Mouse (Mus musculus) CD4-positive, CD25-positive, alpha-beta regulatory T cell, adult 4 months (primary cell): Measurements from ENCODE around the gene Gdap1l1. TPM values are rescaled to one million over a fixed set of nuclear protein-coding genes. Genes with fewer than 3 reads are reported as not detected.

Experiments used
- polyA plus RNA-seq, 2 experiments: library from polyadenylated mRNA; unstranded; fragments of 100-300 nt; shearing (Covaris generic); gene quantifications; one replicate each; pipeline ENCODE4 v1.2.1; 2017

The Gdap1l1 gene
- polyA plus RNA-seq, 2 experiments from 2014 or later = not detected

Other genes starting within 250 kb of the Gdap1l1 start
- 1 to 10 TPM; 6.4 to 6.5 TPM for gene Tox2, start 235.4 kb upstream of the Gdap1l1 start, polyA plus RNA-seq
- not detected for gene Jph2, start 40.5 kb upstream of the Gdap1l1 start, polyA plus RNA-seq
- 100 to 1,000 TPM; 134 to 146 TPM for gene Oser1, start 13.8 kb upstream of the Gdap1l1 start, polyA plus RNA-seq
- gene Fitm2, start 34.2 kb downstream of the Gdap1l1 start, polyA plus RNA-seq = 1 to 10 TPM; 1.8 to 1.9 TPM
- gene R3hdml, start 53.8 kb downstream of the Gdap1l1 start, polyA plus RNA-seq = not detected
- not detected for gene Hnf4a, start 68.3 kb downstream of the Gdap1l1 start, polyA plus RNA-seq
- 10 to 100 TPM; 43.3 to 74.1 TPM for gene Ttpal, start 163.8 kb downstream of the Gdap1l1 start, polyA plus RNA-seq
- gene Serinc3, start 206.7 kb downstream of the Gdap1l1 start, polyA plus RNA-seq = 100 to 1,000 TPM; 131 to 203 TPM
- 1 to 10 TPM; 1.5 to 9.0 TPM for gene Pkig, start 219.9 kb downstream of the Gdap1l1 start, polyA plus RNA-seq